Mouse (Mus musculus) lung, embryonic 16.5 days (tissue): Measurements from ENCODE around the gene Tmem256. TPM values are rescaled to one million over a fixed set of nuclear protein-coding genes. Genes with fewer than 3 reads are reported as not detected.

Experiments used
- ATAC-seq: fragments of 200-750 bp; cut with Nextera tagmentation; 2 replicates; pipeline ENCODE4 v1.8.0; 2017; ENCODE audit warnings: low read depth, mild to moderate bottlenecking, moderate library complexity
- H3K27ac ChIP-seq: fragments of 300-500 bp; sonication (generic); 2 replicates; pipeline ENCODE4 v1.5.1; 2014; ENCODE audit warnings: mild to moderate bottlenecking, control low read depth, low read length
- H3K27me3 ChIP-seq: fragments of 300-500 bp; sonication (generic); 2 replicates; pipeline ENCODE4 v1.6.1; 2014; ENCODE audit warnings: low read depth, low read length, mixed read lengths; ENCODE audit not compliant: control insufficient read depth, insufficient read depth
- H3K36me3 ChIP-seq: fragments of 300-500 bp; sonication (generic); 2 replicates; pipeline ENCODE4 v1.6.1; 2014; ENCODE audit warnings: low read length; ENCODE audit not compliant: control insufficient read depth, insufficient read depth
- H3K4me1 ChIP-seq: fragments of 300-500 bp; sonication (generic); replicated peaks from 2 replicates; pipeline ENCODE4 v1.6.1; 2014; ENCODE audit warnings: low read length, mixed read lengths; ENCODE audit not compliant: control insufficient read depth, insufficient read depth
- H3K4me2 ChIP-seq: fragments of 300-500 bp; sonication (generic); 2 replicates; pipeline ENCODE4 v1.6.1; 2014; ENCODE audit warnings: low read depth, low read length, control low read depth
- H3K4me3 ChIP-seq: fragments of 300-500 bp; sonication (generic); 2 replicates; pipeline ENCODE4 v1.5.1; 2014; ENCODE audit warnings: mild to moderate bottlenecking, low read length, control low read depth
- H3K9ac ChIP-seq: fragments of 300-500 bp; sonication (generic); 2 replicates; pipeline ENCODE4 v1.6.1; 2014; ENCODE audit warnings: low read length, control low read depth
- H3K9me3 ChIP-seq: fragments of 300-500 bp; sonication (generic); 2 replicates; pipeline ENCODE4 v1.6.1; 2016; ENCODE audit warnings: low read length; ENCODE audit not compliant: control insufficient read depth
- WGBS: fragments of 180-500 bp; shearing (Covaris S2); extraction: QIAGEN DNeasy Blood & Tissue Kit; methylation state at CpG from one replicate; pipeline ENCODE4 v1.1.7; 2014; 5-methylcytosine and 5-hydroxymethylcytosine counted together
- polyA plus RNA-seq: library from polyadenylated mRNA; unstranded; fragments of >200 nt; fragmentation: Nextera tagmentation; extraction: Ambion mirVana; gene quantifications from 2 replicates; pipeline ENCODE4 v1.2.1, GENCODE M21; 2015

Gene Tmem256
- 443 and 452 TPM in 2 replicates for polyA plus RNA-seq

DNA sequence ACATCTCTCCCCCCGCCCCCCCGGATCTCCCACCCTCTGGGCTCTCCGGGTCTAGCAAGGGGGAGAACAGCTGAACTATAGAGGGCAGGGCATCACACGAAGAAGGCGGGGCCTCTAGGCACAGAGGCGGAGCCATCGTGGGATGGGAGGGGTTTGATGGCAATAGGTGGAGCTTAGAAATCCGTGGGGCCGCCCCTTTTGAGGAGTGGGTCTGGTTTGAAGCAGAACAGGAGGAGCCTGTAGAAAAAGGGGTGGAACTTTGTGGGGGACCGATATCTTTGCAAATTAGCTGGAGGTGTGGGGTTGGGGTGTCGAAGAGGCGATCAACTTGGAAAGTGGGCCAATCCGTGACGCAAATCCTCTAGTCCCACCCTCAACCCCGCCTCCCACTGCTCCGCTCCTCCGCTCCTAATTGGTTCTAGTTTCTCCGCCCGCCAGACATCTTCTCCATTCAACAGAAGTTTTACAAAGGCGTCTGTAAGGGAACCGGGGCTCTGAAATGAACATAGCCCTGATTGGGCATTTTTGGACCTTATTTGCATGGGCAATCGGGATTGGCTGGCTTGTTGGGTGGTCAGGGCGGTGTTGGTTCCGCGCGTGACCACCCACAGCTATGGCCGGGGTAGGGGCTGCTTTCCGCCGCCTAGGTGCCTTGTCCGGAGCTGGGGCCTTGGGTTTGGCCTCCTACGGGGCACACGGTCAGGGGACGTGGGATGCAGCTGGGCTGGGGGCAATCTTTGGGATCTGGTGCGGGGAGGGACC is at the start of gene Tmem256:
TSS of gene Tmem256 (plus strand) at position 563 of the 762 bp plus-strand sequence.
- WGBS, result under 1% methylated on average over 34 of the region's 34 CpGs
- Histone ChIP-seq H3K36me3 (peaks cover 2% of the 10 kb centered on the region; the same call in 1 of the 2 replicates), H3K4me2 (peak within 1 kb of the TSS; percentile 98), H3K9me3 (no peaks in the 10 kb centered on the region), H3K4me1 (peaks cover 40% of the 10 kb centered on the region), H3K27ac (peak within 1 kb of the TSS; percentile 75), H3K27me3 (peaks cover 15% of the 10 kb centered on the region), H3K9ac (peak within 1 kb of the TSS; percentile 81), H3K4me3 (peak within 1 kb of the TSS; percentile 62)
- peak; percentile 93 for ATAC-seq

DNA sequence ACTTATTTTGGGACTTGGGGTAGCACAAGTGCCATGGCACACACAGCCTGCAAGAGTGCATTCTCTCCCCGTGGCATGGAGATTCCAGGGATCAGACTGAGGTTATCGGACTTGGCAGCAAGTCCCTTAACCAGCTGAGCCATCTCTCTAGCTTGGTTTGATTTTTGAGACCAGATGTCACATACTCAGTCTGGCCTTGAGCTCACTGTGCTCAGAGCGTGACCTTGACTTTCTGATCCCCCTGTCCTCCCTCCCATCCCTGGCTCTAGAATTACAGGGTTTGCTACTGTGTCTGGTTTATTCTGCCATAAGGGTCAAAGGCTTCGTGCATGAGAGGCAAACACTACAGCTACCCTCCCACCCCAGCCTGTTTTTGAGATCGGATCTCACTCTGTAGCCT is 48.9 kb upstream of the Tmem256 start:
- Histone ChIP-seq H3K4me1 (peaks cover 4% of the 10 kb centered on the region), H3K9ac (no peak overlapping the region), H3K27ac (no peak overlapping the region), H3K4me2 (no peak overlapping the region), H3K27me3 (no peaks in the 10 kb centered on the region; the same call in 1 of the 2 replicates), H3K9me3 (no peaks in the 10 kb centered on the region), H3K36me3 (no peaks in the 10 kb centered on the region), H3K4me3 (no peak overlapping the region)
- 61% methylated on average over 5 of the region's 5 CpGs for WGBS
- ATAC-seq, result no peak

DNA sequence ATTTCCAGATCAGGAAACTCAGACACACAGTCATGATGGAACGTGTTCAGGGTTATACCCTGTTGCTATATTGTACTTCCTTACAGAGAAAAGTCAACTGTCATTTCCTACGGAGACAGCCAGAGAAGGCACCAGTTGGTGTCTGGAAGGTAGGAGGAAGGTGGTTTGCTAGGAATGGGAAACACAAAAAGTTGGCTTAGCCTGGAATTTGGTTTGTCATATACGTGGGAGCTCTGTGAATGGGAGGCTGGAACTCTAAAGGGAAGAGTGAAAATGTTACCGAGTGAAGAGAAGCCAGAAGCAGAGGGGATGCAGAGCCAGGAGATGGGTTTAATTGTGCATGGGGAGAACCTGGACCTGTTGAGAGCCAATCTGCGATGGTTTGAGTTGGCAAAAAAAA is 46.9 kb upstream of the Tmem256 start:
- no peaks in the 10 kb centered on the region for H3K9me3 ChIP-seq
- H3K4me2 ChIP-seq, result no peak overlapping the region
- H3K27me3 ChIP-seq, result no peaks in the 10 kb centered on the region; the same call in 1 of the 2 replicates
- H3K36me3 ChIP-seq, result no peaks in the 10 kb centered on the region
- no peak for ATAC-seq
- no peak overlapping the region for H3K9ac ChIP-seq
- 62% methylated on average over 5 of the region's 5 CpGs for WGBS
- H3K4me1 ChIP-seq, result 0 out of 2 replicates have a peak, but pooled peaks cover 2% of the 10 kb centered on the region
- H3K27ac ChIP-seq, result no peak overlapping the region
- H3K4me3 ChIP-seq, result no peak overlapping the region

DNA sequence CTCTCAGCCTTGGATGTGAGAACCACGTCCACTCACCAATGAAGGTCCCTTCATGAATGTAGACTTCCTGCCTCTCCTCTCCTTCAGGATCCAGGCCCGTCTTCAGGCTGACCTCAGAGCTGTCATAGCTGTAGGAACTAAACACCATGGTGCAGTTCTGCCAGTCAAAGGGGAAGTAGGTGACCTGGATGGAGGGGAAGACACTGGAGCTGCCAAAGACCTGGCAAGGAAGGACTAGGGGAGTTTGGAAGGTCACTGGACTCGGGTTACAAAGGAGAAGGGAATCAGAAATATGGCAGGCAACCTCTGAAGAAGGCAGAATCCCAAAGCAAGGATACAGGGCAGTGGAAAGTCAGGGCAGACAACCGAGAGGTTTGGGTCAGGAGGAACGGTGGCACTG is 44.9 kb upstream of the Tmem256 start:
- ATAC-seq, result no peak
- Histone ChIP-seq H3K36me3 (no peaks in the 10 kb centered on the region), H3K4me1 (0 out of 2 replicates have a peak, but pooled peaks cover 2% of the 10 kb centered on the region), H3K27ac (no peak overlapping the region), H3K9me3 (no peaks in the 10 kb centered on the region), H3K4me3 (no peak overlapping the region), H3K27me3 (no peaks in the 10 kb centered on the region; the same call in 1 of the 2 replicates), H3K9ac (no peak overlapping the region), H3K4me2 (no peak overlapping the region)
- 54% methylated on average over 5 of the region's 5 CpGs for WGBS

DNA sequence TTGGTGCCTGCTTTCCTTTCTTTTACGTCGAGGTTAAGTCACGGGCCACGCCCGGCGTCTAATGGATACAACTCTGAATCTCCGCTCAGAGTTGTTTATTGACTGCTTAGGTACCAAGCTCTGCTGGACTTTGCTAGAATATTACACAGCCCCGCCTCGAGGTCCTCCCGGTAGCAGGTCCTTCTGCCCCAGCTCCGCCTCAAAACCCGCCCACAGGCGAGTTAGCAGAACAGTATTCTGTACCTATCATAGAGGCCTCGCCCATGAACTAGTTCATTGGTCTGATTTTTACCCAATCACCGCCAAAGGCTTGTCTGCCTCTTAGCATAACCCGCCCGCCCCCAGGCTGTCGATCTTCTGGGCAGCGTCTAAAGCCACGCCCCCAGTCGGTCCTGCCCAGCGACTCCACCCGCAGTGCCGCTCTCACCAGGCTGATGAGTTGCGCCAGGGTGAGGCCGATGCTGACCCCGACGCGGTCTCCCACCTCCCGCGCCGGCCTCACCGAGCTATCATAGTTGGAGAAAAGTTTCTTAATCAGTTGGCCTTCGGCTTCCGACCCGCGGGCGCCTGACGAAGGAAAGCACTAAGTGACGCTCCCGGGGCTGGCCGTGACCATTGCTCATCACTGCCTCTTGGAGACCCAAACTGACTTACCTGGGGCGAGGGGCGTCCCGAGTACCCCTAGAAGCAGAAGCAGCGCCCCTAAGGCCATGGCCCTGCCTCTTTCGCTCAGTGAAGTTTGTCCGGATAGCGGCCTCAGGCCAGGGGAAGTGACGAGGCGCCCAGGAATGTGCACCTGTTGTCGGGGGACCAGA is 42.9 kb upstream of the Tmem256 start, which contains the start of gene Chrnb1:
TSS of gene Chrnb1 (minus strand) at position 776 of the 815 bp plus-strand sequence.
- Histone ChIP-seq H3K27ac (peak within 1 kb of the TSS; percentile 51; the same call in 1 of the 2 replicates), H3K4me2 (peak within 1 kb of the TSS; percentile 97), H3K36me3 (no peaks in the 10 kb centered on the region), H3K9me3 (no peaks in the 10 kb centered on the region), H3K27me3 (peaks cover 2% of the 10 kb centered on the region; the same call in 1 of the 2 replicates), H3K4me1 (peaks cover 14% of the 10 kb centered on the region), H3K9ac (peak within 1 kb of the TSS; percentile 67), H3K4me3 (peak within 1 kb of the TSS; percentile 62)
- 2% methylated on average over 52 of the region's 52 CpGs for WGBS
- peak; percentile 97 for ATAC-seq

DNA sequence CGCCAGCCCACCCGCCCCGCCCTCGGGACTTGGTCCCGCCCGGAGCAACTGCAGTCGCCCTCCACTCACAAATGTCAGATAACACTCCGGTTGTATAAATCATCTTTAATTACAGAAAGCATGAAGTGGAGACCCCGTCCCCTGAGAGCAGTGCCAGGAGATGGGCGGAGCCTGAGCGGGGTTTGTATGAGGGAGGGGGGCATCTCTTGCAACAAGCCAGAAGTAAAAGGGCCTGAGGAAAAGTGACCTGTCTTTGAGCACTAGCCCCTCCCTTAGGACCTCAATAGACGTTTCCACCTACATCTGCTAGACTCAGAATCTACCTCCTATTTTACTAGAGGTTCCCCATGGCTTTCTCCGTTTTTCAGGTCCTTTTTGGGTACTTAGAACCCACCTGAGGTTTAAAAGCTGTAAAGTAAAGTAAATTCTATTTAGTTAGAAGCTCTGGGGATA is 42.3 kb upstream of the Tmem256 start:
- H3K36me3 ChIP-seq, result no peaks in the 10 kb centered on the region
- 1% methylated on average over 13 of the region's 13 CpGs for WGBS
- H3K27me3 ChIP-seq, result peaks cover 2% of the 10 kb centered on the region; the same call in 1 of the 2 replicates
- peaks cover 20% of the 10 kb centered on the region for H3K4me1 ChIP-seq
- H3K9me3 ChIP-seq, result no peaks in the 10 kb centered on the region
- H3K4me2 ChIP-seq, result peak overlapping the region; percentile 97
- peak overlapping the region; percentile 67 for H3K9ac ChIP-seq
- no peak overlapping the region; the same call in 1 of the 2 replicates for H3K27ac ChIP-seq
- peak overlapping the region; percentile 62 for H3K4me3 ChIP-seq
- ATAC-seq, result no peak; the same call in 1 of the 2 replicates

DNA sequence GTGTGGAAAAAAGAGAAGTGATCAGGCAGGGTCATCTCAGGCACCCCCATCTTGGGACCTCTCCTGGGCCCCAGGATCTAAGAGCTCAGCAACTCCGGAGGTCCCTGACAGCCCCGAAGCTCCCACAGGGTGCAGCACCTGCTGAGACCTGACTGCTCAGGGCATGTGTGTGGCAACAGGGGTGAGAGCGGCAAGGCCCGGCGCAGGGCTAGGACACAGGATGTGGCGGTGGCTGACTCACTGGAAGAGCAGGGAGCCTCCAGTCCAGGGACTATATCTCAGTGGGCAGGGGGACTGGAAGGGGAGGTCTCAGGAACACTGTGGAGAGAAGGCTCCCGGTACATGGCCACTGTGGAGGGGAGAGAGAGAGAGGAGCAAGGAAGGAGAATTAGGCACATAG is 40.4 kb upstream of the Tmem256 start:
- Histone ChIP-seq H3K27ac (no peak overlapping the region), H3K4me3 (no peak overlapping the region), H3K27me3 (peaks cover 12% of the 10 kb centered on the region; the same call in 1 of the 2 replicates), H3K9ac (no peak overlapping the region), H3K4me1 (peaks cover 31% of the 10 kb centered on the region), H3K4me2 (no peak overlapping the region), H3K9me3 (no peaks in the 10 kb centered on the region), H3K36me3 (no peaks in the 10 kb centered on the region)
- ATAC-seq, result no peak
- WGBS, result 76% methylated on average over 7 of the region's 7 CpGs

DNA sequence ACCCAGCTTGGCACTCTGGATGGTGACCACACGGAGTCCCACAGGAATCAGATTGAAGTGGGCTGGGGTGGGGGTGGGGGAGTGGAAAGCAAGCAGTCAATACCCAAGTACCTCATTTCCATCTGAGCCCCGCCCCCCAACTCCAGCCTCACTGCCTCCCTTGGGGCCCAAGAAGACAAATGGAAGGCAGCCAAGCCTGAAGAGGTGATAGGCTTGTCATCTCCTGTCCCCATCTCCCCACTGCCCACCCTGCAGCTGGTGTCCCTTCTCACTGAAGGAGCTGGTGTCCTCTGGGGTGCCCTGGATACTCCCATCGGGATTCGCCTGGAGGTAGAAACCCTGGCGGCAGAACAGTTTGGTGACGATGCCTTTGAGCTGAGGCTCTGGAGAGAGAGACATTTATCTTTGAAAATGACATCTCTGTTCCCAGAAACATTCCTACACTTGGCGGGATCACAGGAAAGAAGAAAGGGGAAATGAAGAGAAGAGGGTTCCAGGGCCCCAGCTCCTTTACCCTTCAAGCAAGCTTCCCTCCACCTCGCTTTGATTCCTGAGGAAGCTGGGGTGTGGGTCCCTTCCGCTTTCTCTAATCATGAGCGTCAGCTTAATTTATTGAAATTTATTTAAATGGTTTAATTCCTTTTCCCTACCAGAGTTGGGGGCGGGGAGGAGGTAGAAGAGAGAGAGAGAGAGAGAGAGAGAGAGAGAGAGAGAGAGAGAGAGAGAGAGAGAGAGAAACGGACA is 38.7 kb upstream of the Tmem256 start:
- Histone ChIP-seq H3K27ac (no peak overlapping the region), H3K4me2 (peak overlapping the region; percentile 98), H3K9me3 (no peaks in the 10 kb centered on the region), H3K4me1 (peaks cover 46% of the 10 kb centered on the region), H3K36me3 (no peaks in the 10 kb centered on the region), H3K4me3 (no peak overlapping the region; the same call in 1 of the 2 replicates), H3K27me3 (peaks cover 22% of the 10 kb centered on the region), H3K9ac (no peak overlapping the region)
- no peak for ATAC-seq
- 21% methylated on average over 12 of the region's 12 CpGs for WGBS
